Mouse (Mus musculus) MEL (cell line): ENCODE results near the gene Syt2. TPM values are rescaled to one million over a fixed set of nuclear protein-coding genes. Genes with fewer than 3 reads are reported as not detected.

Source experiments
- DNase-seq: peaks from one replicate; pipeline ENCODE4 v3.0.0; 2011; ENCODE audit warnings: low read depth, low spot score
- H3K27ac ChIP-seq: 2 replicates; pipeline ENCODE4 v1.5.1; 2012; ENCODE audit warnings: low read depth, mild to moderate bottlenecking, control low read depth, low read length, moderate library complexity; ENCODE audit not compliant: control insufficient read depth
- H3K27me3 ChIP-seq, 2 experiments: fragments of 150-350 bp in 1 of 2; sonication (generic) in 1 of 2; 2 replicates each; pipeline ENCODE4 v1.6.1; 2012; ENCODE audit warnings: low read length in 2 of 2, mild to moderate bottlenecking in 2 of 2, improper control_type of control experiment in 1 of 2, moderate library complexity in 1 of 2; ENCODE audit not compliant: insufficient read depth in 2 of 2, control insufficient read depth in 1 of 2
- H3K36me3 ChIP-seq, 2 experiments: 2 replicates each; pipeline ENCODE4 v1.6.1; 2012 to 2014; ENCODE audit warnings: low read length in 2 of 2, improper control_type of control experiment in 1 of 2, inconsistent platforms in 1 of 2, mild to moderate bottlenecking in 1 of 2; ENCODE audit not compliant: insufficient read depth in 2 of 2, control insufficient read depth in 1 of 2
- H3K4me1 ChIP-seq, 2 experiments: fragments of 150-350 bp in 1 of 2; sonication (generic) in 1 of 2; 2 replicates each; pipeline ENCODE4 v1.6.1; 2012; ENCODE audit warnings: low read length in 2 of 2, improper control_type of control experiment in 1 of 2, mild to moderate bottlenecking in 1 of 2; ENCODE audit not compliant: insufficient read depth in 2 of 2, control insufficient read depth in 1 of 2
- H3K4me3 ChIP-seq, 2 experiments: fragments of 150-350 bp in 1 of 2; sonication (generic) in 1 of 2; 2 replicates each; pipeline ENCODE4 v1.5.1; 2012; ENCODE audit warnings: low read depth in 2 of 2, low read length in 2 of 2, mild to moderate bottlenecking in 2 of 2, moderate library complexity in 2 of 2, control low read depth in 1 of 2, improper control_type of control experiment in 1 of 2; ENCODE audit not compliant: control insufficient read depth in 1 of 2, insufficient read depth in 1 of 2
- H3K79me2 ChIP-seq: 2 replicates; pipeline ENCODE4 v1.6.1; 2012; ENCODE audit warnings: mild to moderate bottlenecking, low read length, moderate library complexity; ENCODE audit not compliant: control insufficient read depth, poor library complexity, insufficient read depth
- H3K9ac ChIP-seq: 2 replicates; pipeline ENCODE4 v1.6.1; 2012; ENCODE audit warnings: low read depth, mild to moderate bottlenecking, control low read depth, low read length, moderate library complexity; ENCODE audit not compliant: control insufficient read depth, poor library complexity, severe bottlenecking
- H3K9me3 ChIP-seq: fragments of 150-350 bp; sonication (generic); replicated peaks from 2 replicates; pipeline ENCODE4 v1.6.1; 2012; ENCODE audit warnings: mild to moderate bottlenecking, low read length, improper control_type of control experiment, moderate library complexity; ENCODE audit not compliant: insufficient read depth
- CTCF ChIP-seq, 3 experiments: IDR thresholded peaks in 2 of 3; conservative IDR thresholded peaks in 1 of 3; 2 replicates each; pipeline ENCODE4 v1.5.1; 2011 to 2012; ENCODE audit warnings: low read length in 3 of 3, low read depth in 2 of 3, mild to moderate bottlenecking in 2 of 3, improper control_type of control experiment in 1 of 3, inconsistent platforms in 1 of 3, mixed read lengths in 1 of 3, moderate library complexity in 1 of 3; ENCODE audit not compliant: control insufficient read depth in 1 of 3, insufficient read depth in 1 of 3, poor library complexity in 1 of 3, severe bottlenecking in 1 of 3
- E2F4 ChIP-seq: IDR thresholded peaks from 2 replicates; pipeline ENCODE4 v1.6.1; 2011; ENCODE audit warnings: low read depth, low read length, improper control_type of control experiment, borderline replicate concordance
- ELF1 ChIP-seq: IDR thresholded peaks from 2 replicates; pipeline ENCODE4 v1.6.1; 2014; ENCODE audit warnings: low read depth, mild to moderate bottlenecking, inconsistent platforms, low read length, improper control_type of control experiment, moderate library complexity
- ETS1 ChIP-seq: IDR thresholded peaks from 2 replicates; pipeline ENCODE4 v1.6.1; 2012; ENCODE audit warnings: low read depth, mild to moderate bottlenecking, inconsistent platforms, low read length, improper control_type of control experiment, moderate library complexity
- GABPA ChIP-seq: IDR thresholded peaks from 2 replicates; pipeline ENCODE4 v1.6.1; 2012; ENCODE audit warnings: low read depth, mild to moderate bottlenecking, inconsistent platforms, low read length, improper control_type of control experiment, moderate library complexity
- GATA1 ChIP-seq: IDR thresholded peaks from 2 replicates; pipeline ENCODE4 v1.6.1; 2011; ENCODE audit warnings: low read depth, low read length, improper control_type of control experiment
- JUND ChIP-seq: IDR thresholded peaks from 2 replicates; pipeline ENCODE4 v1.6.1; 2011; ENCODE audit warnings: low read depth, mild to moderate bottlenecking, improper control_type of control experiment, low read length
- MAX ChIP-seq: IDR thresholded peaks from 2 replicates; pipeline ENCODE4 v1.6.1; 2011; ENCODE audit warnings: low read length, improper control_type of control experiment
- MEF2A ChIP-seq: IDR thresholded peaks from 2 replicates; pipeline ENCODE4 v1.6.1; 2014; ENCODE audit warnings: low read depth, mild to moderate bottlenecking, inconsistent platforms, low read length, improper control_type of control experiment; ENCODE audit not compliant: poor library complexity, insufficient replicate concordance, severe bottlenecking; ENCODE audit errors: extremely low read depth
- MXI1 ChIP-seq: IDR thresholded peaks from 2 replicates; pipeline ENCODE4 v1.6.1; 2011; ENCODE audit warnings: mild to moderate bottlenecking, low read depth, low read length, improper control_type of control experiment
- NRF1 ChIP-seq: IDR thresholded peaks from 2 replicates; pipeline ENCODE4 v1.6.1; 2014; ENCODE audit warnings: low read depth, mild to moderate bottlenecking, inconsistent platforms, low read length, improper control_type of control experiment, moderate library complexity; ENCODE audit not compliant: poor library complexity, insufficient read depth, severe bottlenecking
- POLR2AphosphoS5 ChIP-seq: IDR thresholded peaks from 2 replicates; pipeline ENCODE4 v1.6.1; 2012; ENCODE audit warnings: low read depth, borderline replicate concordance, mild to moderate bottlenecking, inconsistent platforms, low read length, moderate library complexity, mixed read lengths
- RAD21 ChIP-seq: IDR thresholded peaks from 2 replicates; pipeline ENCODE4 v1.6.1; 2011; ENCODE audit warnings: mild to moderate bottlenecking, low read depth, low read length, improper control_type of control experiment
- RCOR1 ChIP-seq: IDR thresholded peaks from 2 replicates; pipeline ENCODE4 v1.6.1; 2012; ENCODE audit warnings: low read depth, mild to moderate bottlenecking, inconsistent platforms, low read length, improper control_type of control experiment
- SMC3 ChIP-seq: IDR thresholded peaks from 2 replicates; pipeline ENCODE4 v1.6.1; 2011; ENCODE audit warnings: low read depth, low read length, improper control_type of control experiment
- TAL1 ChIP-seq: IDR thresholded peaks from 2 replicates; pipeline ENCODE4 v1.6.1; 2012; ENCODE audit warnings: mild to moderate bottlenecking, inconsistent platforms, low read length, moderate library complexity, mixed read lengths
- TCF12 ChIP-seq: IDR thresholded peaks from 2 replicates; pipeline ENCODE4 v1.6.1; 2014; ENCODE audit warnings: low read depth, mild to moderate bottlenecking, inconsistent platforms, low read length, improper control_type of control experiment, moderate library complexity
- UBTF ChIP-seq: IDR thresholded peaks from 2 replicates; pipeline ENCODE4 v1.6.1; 2012; ENCODE audit warnings: low read depth, mild to moderate bottlenecking, inconsistent platforms, low read length, improper control_type of control experiment, moderate library complexity, borderline replicate concordance; ENCODE audit not compliant: insufficient read depth
- ZKSCAN1 ChIP-seq: IDR thresholded peaks from 2 replicates; pipeline ENCODE4 v1.6.1; 2012; ENCODE audit warnings: low read depth, mild to moderate bottlenecking, inconsistent platforms, low read length, improper control_type of control experiment, moderate library complexity
- ZMIZ1 ChIP-seq: IDR thresholded peaks from 2 replicates; pipeline ENCODE4 v1.6.1; 2012; ENCODE audit warnings: low read depth, mild to moderate bottlenecking, inconsistent platforms, low read length, improper control_type of control experiment, moderate library complexity
- polyA plus RNA-seq, 2 experiments: library from polyadenylated mRNA; stranded (reverse) in 1 of 2; unstranded in 1 of 2; fragments of >175 nt in 1 of 2; fragments of >200 nt in 1 of 2; gene quantifications; 2 replicates each; pipeline versions ENCODE4 v1.2.1 to v1.2.4; 2012; ENCODE audit warnings: low replicate concordance in 2 of 2, low read depth in 1 of 2; ENCODE audit not compliant: insufficient read length in 2 of 2, insufficient read depth in 1 of 2, missing spikeins in 1 of 2
- total RNA-seq: library from RNA; depleted of rRNA; stranded (reverse); fragments of 300-350 nt; gene quantifications from 2 replicates; pipeline ENCODE4 v1.2.3, GENCODE M21; 2012

The Syt2 gene
- total and polyA plus RNA-seq, 3 experiments = 0.31 TPM; not detected in 2

DNA sequence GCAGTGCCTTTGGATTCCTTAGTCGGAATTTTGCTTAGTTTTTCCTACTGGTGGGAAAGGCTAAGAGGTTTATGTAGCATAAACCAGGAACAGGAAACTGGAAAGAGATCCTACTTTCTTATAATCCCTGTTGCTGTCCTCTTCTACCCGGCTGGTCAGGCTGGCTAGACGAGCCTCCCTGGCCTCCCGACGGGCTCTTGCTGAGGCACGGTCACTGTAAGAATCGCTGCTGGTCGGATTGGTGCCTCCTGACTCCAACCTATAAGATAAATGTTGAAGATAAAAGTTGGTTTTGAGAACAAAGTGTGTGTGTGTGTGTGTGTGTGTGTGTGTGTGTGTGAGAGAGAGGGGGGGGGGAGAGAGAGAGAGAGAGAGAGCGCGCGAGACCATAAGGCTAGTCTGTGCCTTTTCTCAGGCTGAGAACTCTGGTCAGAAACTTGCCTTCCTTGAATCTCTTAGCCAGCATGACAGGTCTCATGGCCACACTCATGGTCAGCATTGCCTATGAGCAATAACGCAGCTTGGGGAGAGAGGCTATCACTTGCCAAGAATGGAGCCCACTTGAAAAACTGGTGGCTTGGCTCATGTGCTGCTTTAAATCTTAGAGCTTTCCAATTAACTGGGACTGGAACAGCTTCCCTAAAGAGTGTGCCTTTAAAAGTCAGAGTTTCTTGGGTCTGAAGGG, 130.9 kb downstream of the Syt2 start:
- no peaks in the 10 kb centered on the region for H3K79me2 ChIP-seq
- H3K9ac ChIP-seq = no peak overlapping the region
- H3K36me3 ChIP-seq = no peaks in the 10 kb centered on the region; a peak in 1 of 4 replicates
- H3K4me3 ChIP-seq = no peak overlapping the region
- H3K27me3 ChIP-seq = no peaks in the 10 kb centered on the region
- DNase-seq = no peak
- peaks cover 0 to 3% of the 10 kb centered on the region in 2 experiments; a peak in 1 of 4 replicates for H3K4me1 ChIP-seq
- H3K27ac ChIP-seq = no peak overlapping the region
- no peaks in the 10 kb centered on the region for H3K9me3 ChIP-seq
- TF ChIP-seq UBTF (no peak), GABPA (no peak), POLR2AphosphoS5 (no peak), SMC3 (no peak), MEF2A (no peak), TAL1 (no peak), CTCF (IDR thresholded peaks at IDR 0.05 in 2 of 3, conservative IDR thresholded peaks at IDR 0.05 in 1 of 3; ENCODE audit: control insufficient read depth in 1 of 3, insufficient read depth in 1 of 3, low read depth in 2 of 3, low read length in 3 of 3, poor library complexity in 1 of 3, severe bottlenecking in 1 of 3) (no peak), TCF12 (no peak), MXI1 (no peak), JUND (no peak), ZKSCAN1 (no peak), GATA1 (no peak), MAX (no peak), ELF1 (no peak), ETS1 (no peak), RAD21 (no peak), E2F4 (no peak)

DNA sequence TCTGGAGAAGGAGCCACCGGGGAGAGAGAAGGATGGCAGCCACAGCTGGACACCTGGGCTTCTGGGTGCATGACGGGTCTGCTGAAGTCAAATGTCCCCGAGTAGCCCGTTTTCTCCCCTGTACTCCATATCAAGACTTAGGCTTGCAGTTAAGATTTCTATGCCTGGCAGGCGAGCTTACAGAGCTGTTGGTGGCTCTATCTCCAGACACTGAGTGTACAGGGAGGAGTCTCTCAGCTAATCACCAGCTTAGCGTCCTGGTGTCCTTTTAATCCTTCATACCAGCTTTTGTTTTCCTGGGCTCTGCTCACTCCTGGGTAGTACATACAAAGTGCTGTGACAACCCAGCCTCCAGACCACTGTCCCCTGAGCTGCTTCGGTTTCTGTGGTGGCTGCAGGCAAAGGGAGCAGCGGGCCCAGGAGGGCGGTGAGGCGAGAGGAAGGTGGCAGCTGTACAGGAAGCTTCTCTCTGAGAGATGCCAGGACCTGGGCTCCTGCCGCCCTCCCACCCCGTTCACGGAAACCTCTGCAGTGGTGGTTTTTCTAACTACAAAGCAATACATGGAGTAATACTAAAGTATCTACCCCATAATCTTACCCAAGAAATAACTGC, 131.6 kb downstream of the Syt2 start:
- H3K79me2 ChIP-seq = no peaks in the 10 kb centered on the region
- no peak overlapping the region for H3K27ac ChIP-seq
- DNase-seq = no peak
- H3K4me3 ChIP-seq = no peak overlapping the region
- H3K9me3 ChIP-seq = no peaks in the 10 kb centered on the region
- TF ChIP-seq ZKSCAN1 (no peak), NRF1 (no peak), SMC3 (no peak), ZMIZ1 (no peak), GABPA (no peak), RCOR1 (no peak), ELF1 (no peak), JUND (no peak)
- peaks cover 0 to 3% of the 10 kb centered on the region in 2 experiments; a peak in 1 of 4 replicates for H3K4me1 ChIP-seq
- no peaks in the 10 kb centered on the region; a peak in 1 of 4 replicates for H3K36me3 ChIP-seq
- no peak overlapping the region for H3K9ac ChIP-seq
- H3K27me3 ChIP-seq = no peaks in the 10 kb centered on the region
